ENCODE assay signal across 12 mouse cellular contexts in the genomic region with DNA sequence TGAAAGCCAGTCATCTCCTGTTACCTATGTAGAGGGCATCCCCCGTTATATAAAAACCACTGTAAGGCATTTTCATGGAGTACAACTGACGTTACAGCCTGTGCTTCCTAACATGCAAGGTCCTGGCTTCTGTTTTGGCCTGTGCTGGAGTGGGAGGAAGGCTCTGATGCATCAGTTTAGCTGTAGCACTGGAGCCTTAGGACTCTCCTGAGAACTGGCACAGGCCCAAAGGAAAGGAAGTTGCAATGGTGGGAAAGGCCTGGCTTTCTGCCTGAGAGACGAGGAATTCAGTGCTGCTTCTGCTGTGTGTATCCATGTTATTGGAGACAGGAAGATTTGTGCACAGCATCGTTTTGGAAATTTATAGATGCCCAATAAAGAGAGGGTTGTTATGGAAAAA.
DNase-seq lines count a peak whose midpoint lies in the region; ATAC-seq and TF ChIP-seq lines count a peak whose summit lies in the region.
"Had no signal": no experiment of that assay in that cellular context is flagged by ENCODE, and none has a peak within 500 bp of the region (broad histone marks: within the 10 kb centered on the region; RNA-seq: fewer than 3 reads in every experiment).

No protein-coding gene starts in this region.

- 54% methylated on average over 4 of the region's 4 CpGs for WGBS in lung, embryonic 15.5 days
- WGBS in lung, adult 2 months: 58% methylated on average over 4 of the region's 4 CpGs
- WGBS in limb, embryonic 13.5 days: 35% methylated on average over 4 of the region's 4 CpGs

- no peaks in the 10 kb centered on the region for H3K9me3 ChIP-seq in lung, embryonic 15.5 days
- H3K9me3 ChIP-seq in limb, embryonic 13.5 days: no peaks in the 10 kb centered on the region
- H3K9me3 ChIP-seq: stomach, embryonic 15.5 days had no signal

- no peak overlapping the region for H3K27ac ChIP-seq in lung, embryonic 15.5 days
- H3K27ac ChIP-seq in embryonic fibroblast, embryonic 13.5 days (ENCODE audit: insufficient read depth, low read length): peak overlapping the region; percentile 52
- peak overlapping the region; percentile 48; the same call in 1 of the 2 replicates for H3K27ac ChIP-seq in limb, embryonic 13.5 days
- H3K27ac ChIP-seq in layer of hippocampus, adult 2 months: no peak overlapping the region
- H3K27ac ChIP-seq: stomach, embryonic 15.5 days had no signal

- no peaks in the 10 kb centered on the region for H3K27me3 ChIP-seq in lung, embryonic 15.5 days
- H3K27me3 ChIP-seq in limb, embryonic 13.5 days: no peaks in the 10 kb centered on the region
- H3K27me3 ChIP-seq: stomach, embryonic 15.5 days had no signal

- TF ChIP-seq CTCF in lung, adult 2 months (IDR thresholded peaks at IDR 0.05; ENCODE audit: insufficient read depth, low read length): no peak
- no peak for TF ChIP-seq CTCF in embryonic fibroblast, embryonic 13.5 days (IDR thresholded peaks at IDR 0.05; ENCODE audit: borderline replicate concordance, insufficient read depth, low read length)
- no peak for TF ChIP-seq CTCF in layer of hippocampus, adult 2 months (conservative IDR thresholded peaks at IDR 0.05)

- no peak for TF ChIP-seq POLR2A in lung, adult 2 months (IDR thresholded peaks at IDR 0.05; ENCODE audit: borderline replicate concordance, extremely low read depth, low read depth, low read length)
- TF ChIP-seq POLR2A in embryonic fibroblast, embryonic 13.5 days (IDR thresholded peaks at IDR 0.05; ENCODE audit: low read depth, low read length): no peak

- no peak overlapping the region for H3K9ac ChIP-seq in lung, embryonic 15.5 days
- H3K9ac ChIP-seq in limb, embryonic 13.5 days: no peak overlapping the region
- H3K9ac ChIP-seq: stomach, embryonic 15.5 days had no signal

- intact Hi-C loops in heart, postnatal 25 days (cut with DNase I): no loop called here

- no peaks in the 10 kb centered on the region for H3K36me3 ChIP-seq in lung, embryonic 15.5 days
- H3K36me3 ChIP-seq in limb, embryonic 13.5 days: no peaks in the 10 kb centered on the region
- H3K36me3 ChIP-seq: stomach, embryonic 15.5 days had no signal

- DNase-seq in heart, adult 11 months: peak; percentile 94
- no peak for DNase-seq in heart, postnatal 25 days (ENCODE audit: low spot score)
- no peak for DNase-seq in lung, adult 2 months
- no peak for DNase-seq in layer of hippocampus, adult 2 months (ENCODE audit: low spot score in 2 of 2)
- DNase-seq in frontal cortex, postnatal 36 days (ENCODE audit: low spot score in 2 of 2): no peak
- DNase-seq: gastrocnemius, postnatal 25 days; right cerebral cortex, postnatal 25 days; thymus, postnatal 4 days had no signal

- no peak overlapping the region for H3K4me2 ChIP-seq in lung, embryonic 15.5 days
- H3K4me2 ChIP-seq in limb, embryonic 13.5 days (replicated peaks): no peak overlapping the region
- H3K4me2 ChIP-seq: stomach, embryonic 15.5 days had no signal

- H3K4me3 ChIP-seq in lung, embryonic 15.5 days: no peak overlapping the region
- H3K4me3 ChIP-seq in lung, adult 2 months (replicated peaks; ENCODE audit: extremely low read depth, low read depth, low read length): no peak overlapping the region
- no peak overlapping the region for H3K4me3 ChIP-seq in embryonic fibroblast, embryonic 13.5 days (ENCODE audit: insufficient read depth, low read length)
- H3K4me3 ChIP-seq in limb, embryonic 13.5 days: no peak overlapping the region
- no peak overlapping the region for H3K4me3 ChIP-seq in layer of hippocampus, adult 2 months
- H3K4me3 ChIP-seq: stomach, embryonic 15.5 days had no signal

- H3K4me1 ChIP-seq in lung, embryonic 15.5 days: peaks cover 4% of the 10 kb centered on the region; the same call in 1 of the 2 replicates
- no peaks in the 10 kb centered on the region; the same call in 1 of the 2 replicates for H3K4me1 ChIP-seq in lung, adult 2 months (ENCODE audit: control insufficient read depth, insufficient read depth, low read length)
- peaks cover 5% of the 10 kb centered on the region for H3K4me1 ChIP-seq in embryonic fibroblast, embryonic 13.5 days (ENCODE audit: control insufficient read depth, insufficient read depth, low read length)
- H3K4me1 ChIP-seq in limb, embryonic 13.5 days: peaks cover 27% of the 10 kb centered on the region

- ATAC-seq in lung, embryonic 15.5 days (ENCODE audit: borderline replicate concordance, extremely low read depth, low FRiP score, low TSS enrichment): 0 out of 2 replicates have a peak, but pooled peaks have one; percentile 46
- peak; percentile 59; the same call in 1 of the 2 replicates for ATAC-seq in limb, embryonic 13.5 days (ENCODE audit: low FRiP score, low read depth)

Comparison
In these comparisons a context has a peak if more than half of its experiments do, and no peak if none do; other contexts are left out.
1. H3K27ac ChIP-seq: peak in embryonic fibroblast, embryonic 13.5 days (single experiment) and limb, embryonic 13.5 days (single experiment); none in lung, embryonic 15.5 days (single experiment) and layer of hippocampus, adult 2 months (single experiment).